Mouse (Mus musculus) midbrain, embryonic 11.5 days (tissue): Measurements from ENCODE around the gene Mgst3. TPM values are rescaled to one million over a fixed set of nuclear protein-coding genes. Genes with fewer than 3 reads are reported as not detected.

Experiments used
- ATAC-seq: fragments of 200-750 bp; cut with Nextera tagmentation; 2 replicates; pipeline ENCODE4 v1.8.0; 2017; ENCODE audit warnings: moderate TSS enrichment, moderate library complexity; ENCODE audit not compliant: low FRiP score
- DNase-seq: peaks from one replicate; pipeline ENCODE4 v3.0.0; 2015; ENCODE audit warnings: low spot score; ENCODE audit errors: missing footprints
- H3K27ac ChIP-seq: fragments of 300-500 bp; sonication (generic); 2 replicates; pipeline ENCODE4 v1.5.1; 2014; ENCODE audit warnings: low read depth, low read length
- H3K27me3 ChIP-seq: fragments of 300-500 bp; sonication (generic); 2 replicates; pipeline ENCODE4 v1.6.1; 2014; ENCODE audit warnings: mild to moderate bottlenecking, low read length, moderate library complexity, mixed read lengths; ENCODE audit not compliant: control insufficient read depth, insufficient read depth
- H3K36me3 ChIP-seq: fragments of 300-500 bp; sonication (generic); 2 replicates; pipeline ENCODE4 v1.6.1; 2014; ENCODE audit warnings: mild to moderate bottlenecking, low read length, moderate library complexity, mixed read lengths; ENCODE audit not compliant: control insufficient read depth, insufficient read depth
- H3K4me1 ChIP-seq: fragments of 300-500 bp; sonication (generic); 2 replicates; pipeline ENCODE4 v1.6.1; 2014; ENCODE audit warnings: low read length; ENCODE audit not compliant: control insufficient read depth, insufficient read depth
- H3K4me2 ChIP-seq: fragments of 300-500 bp; sonication (generic); 2 replicates; pipeline ENCODE4 v1.6.1; 2014; ENCODE audit warnings: mild to moderate bottlenecking, moderate library complexity
- H3K4me3 ChIP-seq: fragments of 300-500 bp; sonication (generic); 2 replicates; pipeline ENCODE4 v1.5.1; 2014; ENCODE audit warnings: low read depth, low read length
- H3K9ac ChIP-seq: fragments of 300-500 bp; sonication (generic); 2 replicates; pipeline ENCODE4 v1.6.1; 2014; ENCODE audit warnings: low read length
- H3K9me3 ChIP-seq: fragments of 300-500 bp; sonication (generic); 2 replicates; pipeline ENCODE4 v1.6.1; 2016; ENCODE audit warnings: low read length; ENCODE audit not compliant: control insufficient read depth
- WGBS: fragments of 180-500 bp; shearing (Covaris S2); extraction: QIAGEN DNeasy Blood & Tissue Kit; methylation state at CpG from one replicate; pipeline ENCODE4 v1.1.7; 2014; 5-methylcytosine and 5-hydroxymethylcytosine counted together
- polyA plus RNA-seq: library from polyadenylated mRNA; unstranded; fragments of >200 nt; fragmentation: Nextera tagmentation; extraction: Ambion mirVana; gene quantifications from 2 replicates; pipeline ENCODE4 v1.2.1, GENCODE M21; 2014

The Mgst3 gene
- polyA plus RNA-seq, 1 experiment from 2014 or later = 60.8 TPM

DNA sequence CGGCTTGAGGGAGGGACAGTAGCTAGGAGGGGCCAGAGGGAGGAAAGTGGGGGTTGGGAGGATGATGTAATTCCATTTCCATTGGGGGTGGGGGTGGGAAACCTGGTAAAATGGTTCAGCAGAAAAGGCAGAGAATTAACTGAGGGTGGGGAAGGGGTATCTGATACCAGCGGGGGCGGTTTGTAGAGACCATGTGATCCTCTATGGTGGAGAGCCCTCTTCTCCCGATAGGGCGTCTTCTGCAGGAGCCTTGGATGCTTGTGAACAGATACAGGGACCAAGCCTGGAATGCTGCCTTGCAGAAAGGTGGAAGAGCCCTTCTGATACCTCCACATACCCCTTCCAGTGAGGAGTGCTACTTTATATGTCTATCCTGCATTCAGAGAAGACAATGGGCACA, 10.5 kb downstream of the Mgst3 start:
- no peaks in the 10 kb centered on the region for H3K36me3 ChIP-seq
- 86% methylated on average over 5 of the region's 5 CpGs for WGBS
- DNase-seq = peak; percentile 49
- H3K9me3 ChIP-seq = no peaks in the 10 kb centered on the region
- no peaks in the 10 kb centered on the region for H3K27me3 ChIP-seq
- H3K4me1 ChIP-seq = no peaks in the 10 kb centered on the region; the same call in 1 of the 2 replicates
- H3K4me3 ChIP-seq = no peak overlapping the region
- H3K4me2 ChIP-seq = no peak overlapping the region
- no peak overlapping the region for H3K9ac ChIP-seq
- no peak overlapping the region for H3K27ac ChIP-seq
- ATAC-seq = no peak

DNA sequence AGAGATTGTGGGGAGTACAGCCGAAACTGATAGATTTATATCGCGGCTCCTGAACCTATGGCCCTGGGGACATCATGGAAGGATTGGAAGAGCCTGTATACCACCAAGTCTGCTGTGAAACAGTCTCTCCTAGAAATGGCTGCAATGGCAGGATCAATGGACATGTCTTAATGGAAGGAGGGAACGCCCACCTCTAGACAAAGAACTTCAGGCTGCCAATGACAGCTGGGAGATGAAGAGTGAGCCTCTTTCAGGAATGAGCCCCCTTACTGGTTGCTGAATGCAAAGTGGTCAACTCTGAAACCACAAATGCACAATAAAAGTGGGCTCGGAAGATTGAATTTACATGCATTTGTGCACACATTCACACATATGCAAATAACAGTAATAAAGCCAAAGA, 10.9 kb downstream of the Mgst3 start:
- Histone ChIP-seq H3K4me2 (no peak overlapping the region), H3K4me3 (no peak overlapping the region), H3K27me3 (no peaks in the 10 kb centered on the region), H3K4me1 (no peaks in the 10 kb centered on the region; the same call in 1 of the 2 replicates), H3K27ac (no peak overlapping the region), H3K9ac (no peak overlapping the region), H3K36me3 (no peaks in the 10 kb centered on the region), H3K9me3 (no peaks in the 10 kb centered on the region)
- no peak for ATAC-seq
- 84% methylated on average over 5 of the region's 5 CpGs for WGBS
- DNase-seq = peak; percentile 70

DNA sequence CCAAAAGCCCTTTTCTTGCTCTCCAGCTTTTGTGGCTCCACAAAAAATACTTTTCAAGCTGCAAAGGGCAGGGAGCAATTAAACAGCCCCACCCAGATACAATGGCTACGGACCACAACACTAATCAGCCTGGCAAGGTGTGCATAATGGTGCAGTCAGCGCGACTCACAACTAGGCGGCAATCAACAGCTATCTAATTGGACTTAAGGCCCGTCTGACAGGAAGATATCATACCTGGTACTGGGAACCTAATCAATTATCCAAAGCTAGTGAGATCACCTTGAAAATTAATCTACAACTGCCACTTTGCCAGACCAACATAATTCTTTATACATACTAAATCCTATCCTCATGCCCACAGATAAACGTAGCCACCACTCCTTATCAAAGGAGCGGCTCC, 11.3 kb downstream of the Mgst3 start:
- Histone ChIP-seq H3K27ac (no peak overlapping the region), H3K9me3 (no peaks in the 10 kb centered on the region), H3K9ac (no peak overlapping the region), H3K4me2 (no peak overlapping the region), H3K4me3 (no peak overlapping the region), H3K36me3 (no peaks in the 10 kb centered on the region), H3K4me1 (no peaks in the 10 kb centered on the region; the same call in 1 of the 2 replicates), H3K27me3 (no peaks in the 10 kb centered on the region)
- DNase-seq (peak; percentile 66), ATAC-seq (no peak)
- WGBS = 86% methylated on average over 7 of the region's 7 CpGs

DNA sequence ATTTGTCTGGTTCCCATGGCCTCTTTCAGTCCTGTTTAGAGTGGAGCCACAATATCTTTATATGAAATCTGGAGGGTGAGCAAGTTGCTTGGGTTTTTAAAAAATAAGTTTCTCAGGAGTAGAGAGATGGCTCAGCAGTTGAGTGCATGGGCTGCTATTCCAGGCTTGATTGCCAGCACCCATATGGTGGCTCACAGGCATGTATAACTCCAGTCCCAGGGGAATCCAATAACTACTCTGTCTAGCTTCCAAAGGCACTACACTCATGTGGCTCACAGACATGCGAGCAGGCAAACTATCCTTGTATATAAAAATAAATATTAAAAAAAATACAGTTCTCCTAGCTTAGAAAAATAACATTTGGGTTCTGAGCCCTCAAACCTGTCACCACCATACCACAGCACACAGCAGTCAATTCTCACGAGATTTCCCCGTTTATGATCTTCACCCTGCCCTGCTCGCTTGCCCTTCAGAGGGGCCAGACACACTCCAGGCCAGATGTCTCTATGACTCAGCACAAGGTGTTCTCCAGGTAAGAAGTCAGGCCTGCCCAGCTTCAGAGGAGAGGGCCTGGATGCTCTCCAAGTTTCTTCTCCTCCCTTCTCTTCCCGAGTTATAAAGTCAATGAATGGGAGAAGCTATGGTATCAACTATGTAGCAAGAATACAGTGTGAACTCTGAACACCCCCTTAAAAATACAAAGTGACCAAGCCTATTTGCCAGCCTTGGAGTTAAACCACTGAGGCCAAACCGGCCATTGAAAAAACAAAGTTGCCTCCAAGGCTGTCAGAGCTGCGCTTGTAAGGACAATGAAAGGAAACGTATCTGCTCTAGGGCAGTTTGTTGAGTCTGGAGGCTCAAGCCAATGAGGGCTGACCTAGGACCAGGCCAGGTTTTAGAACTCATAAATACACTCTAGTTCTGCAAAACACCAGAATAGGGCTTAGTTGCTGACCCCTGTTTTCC, 12.3 kb downstream of the Mgst3 start:
- DNase-seq (peak; percentile 75), ATAC-seq (no peak)
- Histone ChIP-seq H3K36me3 (no peaks in the 10 kb centered on the region), H3K9ac (no peak overlapping the region), H3K4me1 (no peaks in the 10 kb centered on the region; the same call in 1 of the 2 replicates), H3K4me2 (no peak overlapping the region), H3K4me3 (no peak overlapping the region), H3K27ac (no peak overlapping the region), H3K9me3 (no peaks in the 10 kb centered on the region), H3K27me3 (no peaks in the 10 kb centered on the region)
- 85% methylated on average over 8 of the region's 8 CpGs for WGBS

DNA sequence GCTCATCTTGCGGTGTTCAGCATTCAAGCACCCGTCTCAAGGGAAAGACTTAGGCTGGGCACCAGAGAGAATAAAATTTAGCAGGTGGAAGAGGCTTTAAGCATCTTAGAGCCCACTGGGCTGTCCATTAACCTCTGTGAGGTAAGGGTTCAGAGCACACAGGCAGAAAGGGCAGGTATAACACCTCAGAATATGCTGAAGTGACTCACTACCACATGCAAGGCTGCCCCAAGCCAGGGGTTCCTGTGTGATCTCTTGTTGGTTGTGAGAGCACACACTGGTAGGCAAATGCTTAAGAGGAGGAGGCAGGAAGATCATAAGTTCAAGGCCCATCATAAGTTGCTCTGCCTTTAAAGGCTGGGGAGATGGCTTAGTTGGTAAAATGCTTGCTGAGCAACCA, 13.4 kb downstream of the Mgst3 start:
- H3K27me3 ChIP-seq = no peaks in the 10 kb centered on the region
- H3K4me1 ChIP-seq = no peaks in the 10 kb centered on the region
- WGBS = 81% methylated on average over 2 of the region's 2 CpGs
- no peak overlapping the region for H3K9ac ChIP-seq
- H3K9me3 ChIP-seq = no peaks in the 10 kb centered on the region
- H3K36me3 ChIP-seq = no peaks in the 10 kb centered on the region
- H3K27ac ChIP-seq = no peak overlapping the region
- peak; percentile 21 for DNase-seq
- no peak overlapping the region for H3K4me3 ChIP-seq
- ATAC-seq = no peak
- no peak overlapping the region for H3K4me2 ChIP-seq

DNA sequence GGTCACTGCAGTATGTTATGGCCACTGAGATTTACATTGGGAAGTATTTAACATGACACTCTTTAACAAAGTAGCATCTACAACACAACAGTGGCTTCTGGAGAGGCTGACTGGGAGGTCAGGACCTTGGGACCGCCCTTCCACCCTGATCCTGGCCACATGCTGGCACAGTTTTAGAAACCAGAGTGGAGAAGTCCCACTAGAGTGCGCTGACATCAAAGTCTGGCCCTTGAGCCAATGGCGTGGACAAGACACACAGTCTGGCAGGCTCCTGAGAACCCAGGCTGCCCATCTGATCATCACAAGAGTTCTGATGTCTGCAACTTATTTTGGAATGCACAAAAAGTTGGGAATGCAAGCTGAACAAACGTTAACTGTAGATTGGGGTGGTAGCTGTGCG, 13.9 kb downstream of the Mgst3 start:
- Histone ChIP-seq H3K4me2 (no peak overlapping the region), H3K9me3 (no peaks in the 10 kb centered on the region), H3K4me1 (peaks cover under 1% of the 10 kb centered on the region; the same call in 1 of the 2 replicates), H3K4me3 (no peak overlapping the region), H3K36me3 (no peaks in the 10 kb centered on the region), H3K27me3 (no peaks in the 10 kb centered on the region), H3K9ac (no peak overlapping the region), H3K27ac (no peak overlapping the region)
- 54% methylated on average over 5 of the region's 5 CpGs for WGBS
- ATAC-seq (no peak), DNase-seq (peak; percentile 61)

DNA sequence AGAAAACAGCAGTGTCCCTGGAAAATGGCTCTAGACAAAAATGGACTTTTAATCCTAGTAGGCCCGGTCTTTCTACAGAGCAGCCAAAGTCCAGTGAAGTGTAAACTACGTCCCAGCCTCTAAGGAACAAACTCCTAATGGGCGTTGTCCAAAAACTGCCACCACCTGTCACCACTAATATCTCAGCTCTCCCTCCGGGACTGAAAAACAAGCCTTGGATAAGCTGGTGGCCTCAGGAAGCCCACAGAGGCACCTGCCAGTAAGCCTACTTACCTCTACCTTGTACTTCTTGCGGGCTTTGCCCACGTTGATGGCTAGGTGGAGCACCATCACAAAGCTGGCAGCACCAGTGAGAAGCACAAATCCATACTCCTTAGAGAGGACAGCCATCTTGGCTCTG, 15.6 kb downstream of the Mgst3 start:
- no peak overlapping the region for H3K27ac ChIP-seq
- DNase-seq = no peak
- no peaks in the 10 kb centered on the region for H3K27me3 ChIP-seq
- WGBS = 75% methylated on average over 6 of the region's 6 CpGs
- H3K9me3 ChIP-seq = no peaks in the 10 kb centered on the region
- no peaks in the 10 kb centered on the region for H3K36me3 ChIP-seq
- peaks cover 7% of the 10 kb centered on the region for H3K4me1 ChIP-seq
- H3K9ac ChIP-seq = no peak overlapping the region
- no peak overlapping the region for H3K4me2 ChIP-seq
- H3K4me3 ChIP-seq = no peak overlapping the region
- no peak for ATAC-seq

DNA sequence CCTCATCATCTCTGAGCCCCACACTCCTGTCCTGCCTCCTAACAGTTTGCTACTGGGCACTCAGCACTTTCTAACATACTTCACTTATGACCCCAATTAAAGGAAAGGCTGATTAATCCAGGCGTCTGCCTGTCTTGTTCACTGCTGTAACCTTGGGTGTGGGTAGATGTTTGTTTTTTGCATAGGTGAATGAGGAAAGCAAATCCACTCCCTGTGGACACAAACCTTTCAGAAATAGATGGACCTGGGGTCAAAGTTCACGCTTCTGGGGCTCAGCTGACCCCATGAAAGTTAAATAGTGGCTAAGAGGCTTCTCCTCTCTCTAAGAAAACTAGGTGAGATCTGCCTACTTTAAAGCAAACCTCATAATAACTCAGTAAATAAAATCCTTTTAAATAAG, 18.7 kb downstream of the Mgst3 start:
- DNase-seq (no peak), ATAC-seq (0 out of 2 replicates have a peak, but pooled peaks have one; percentile 5)
- WGBS = 50% methylated on average over 2 of the region's 2 CpGs
- Histone ChIP-seq H3K4me1 (peaks cover 7% of the 10 kb centered on the region), H3K4me2 (peak overlapping the region; percentile 16; the same call in 1 of the 2 replicates), H3K27ac (no peak overlapping the region), H3K4me3 (no peak overlapping the region), H3K27me3 (no peaks in the 10 kb centered on the region), H3K36me3 (no peaks in the 10 kb centered on the region), H3K9ac (no peak overlapping the region), H3K9me3 (no peaks in the 10 kb centered on the region)

DNA sequence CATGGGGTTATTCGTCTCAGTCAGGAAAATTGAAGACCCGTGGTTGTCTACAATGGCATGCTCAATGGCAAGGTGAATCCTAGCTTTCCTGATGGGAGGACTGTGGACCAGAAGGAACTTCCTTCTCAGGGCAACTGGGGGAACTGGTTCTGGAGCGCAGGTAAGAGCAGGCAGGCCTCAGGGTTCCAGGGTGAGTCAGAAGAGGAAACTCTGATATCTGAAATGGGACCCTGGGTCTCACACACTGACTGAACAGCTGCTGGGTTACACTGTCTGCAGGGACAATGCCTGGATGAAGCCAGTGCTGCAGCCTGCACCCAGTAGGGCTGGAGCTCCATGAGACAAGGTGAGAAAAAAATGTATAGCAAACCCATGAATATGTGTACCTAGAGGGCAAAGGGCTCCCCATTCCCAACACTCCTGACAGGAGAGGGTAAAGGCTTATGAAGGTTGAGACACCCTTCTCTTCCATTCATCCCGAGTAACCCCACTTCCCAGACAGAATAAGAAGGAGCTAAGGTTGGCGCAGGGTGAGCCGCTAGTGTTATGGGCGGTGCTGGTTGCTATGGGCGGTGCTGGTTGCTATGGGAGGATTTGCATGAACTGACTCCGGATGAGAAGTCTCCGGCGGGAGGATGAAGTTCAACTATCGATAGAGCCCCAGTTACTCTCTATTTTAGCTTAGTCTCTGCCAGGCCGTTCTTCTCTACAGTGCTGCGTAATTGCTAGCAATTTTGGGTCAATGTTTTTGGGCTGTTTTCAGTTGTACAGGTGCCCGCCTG, 19.4 kb downstream of the Mgst3 start:
- Histone ChIP-seq H3K4me1 (peaks cover 7% of the 10 kb centered on the region), H3K9me3 (no peaks in the 10 kb centered on the region), H3K36me3 (no peaks in the 10 kb centered on the region), H3K4me3 (no peak overlapping the region), H3K27me3 (no peaks in the 10 kb centered on the region), H3K9ac (no peak overlapping the region), H3K4me2 (peak overlapping the region; percentile 16; the same call in 1 of the 2 replicates), H3K27ac (no peak overlapping the region)
- ATAC-seq = peak; percentile 80
- peak; percentile 93 for DNase-seq
- 19% methylated on average over 15 of the region's 15 CpGs for WGBS
